Mouse (Mus musculus): ENCODE results near the gene Asb6.

DNA sequence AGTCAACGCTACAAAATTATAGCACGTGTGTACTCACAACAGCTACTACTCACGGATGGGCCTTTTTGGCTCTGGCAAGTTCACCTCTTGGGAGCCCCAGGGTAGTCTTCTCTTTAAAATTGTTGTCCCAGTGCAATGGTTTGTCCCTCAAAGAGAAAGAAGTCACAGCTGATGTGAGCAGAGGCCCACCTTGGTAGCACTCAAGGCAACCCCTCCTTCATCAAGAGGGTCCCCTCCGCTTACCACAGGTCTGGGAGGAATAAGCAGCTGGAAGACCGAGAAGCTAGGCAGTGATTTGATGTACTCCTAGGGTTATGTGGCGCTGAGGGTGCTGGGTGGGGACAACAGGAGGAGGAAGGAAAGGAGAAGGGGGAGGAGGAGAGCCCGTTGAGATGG lies 29.5 kb downstream of the Asb6 start:
- TF ChIP-seq POLR2A (IDR thresholded peaks at IDR 0.05; ENCODE audit: borderline replicate concordance, insufficient read depth, low read length): no peak
- TF ChIP-seq CTCF (IDR thresholded peaks at IDR 0.05; ENCODE audit: borderline replicate concordance, insufficient read depth, low read depth, low read length): no peak

All from cerebellum, adult 2 months (tissue).